ENCODE assay signal across 11 mouse cellular contexts in the genomic region with DNA sequence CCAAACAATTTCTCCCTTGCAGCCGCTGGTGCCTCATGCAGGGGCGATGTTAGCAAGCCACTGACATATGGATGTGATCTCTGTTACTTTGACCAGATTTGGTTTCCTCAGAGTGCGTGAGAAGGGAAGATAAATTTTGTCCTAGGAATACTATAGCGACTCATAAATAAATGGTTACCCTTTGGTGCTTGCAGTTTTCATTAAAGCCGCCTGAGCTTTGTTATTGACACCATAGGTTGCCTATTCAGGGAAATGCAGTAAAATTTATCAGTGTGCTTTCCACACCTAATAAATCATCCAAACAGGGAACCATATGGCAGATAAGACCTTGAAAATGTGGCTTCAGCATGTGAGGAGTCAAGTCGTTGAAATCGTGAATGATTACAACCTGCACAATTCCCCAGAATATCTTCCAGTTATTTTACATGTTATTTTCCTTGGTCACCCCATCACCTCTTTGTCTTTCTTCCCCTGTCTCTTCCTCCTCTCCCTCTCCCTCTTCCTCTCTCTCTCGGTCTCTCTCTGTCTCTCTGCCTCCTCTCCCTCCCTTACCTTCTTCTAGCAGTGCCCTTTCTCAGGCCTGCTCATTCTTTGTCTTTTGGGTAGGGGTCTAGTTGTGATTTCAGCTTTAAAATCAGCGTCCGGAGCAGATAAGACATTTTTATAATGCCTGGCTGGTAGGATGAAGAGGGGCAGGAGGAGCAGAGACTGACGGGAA.
A peak's percentile ranks its signal among the peaks of the same experiment; 100 is the strongest.
DNase-seq lines count a peak whose midpoint lies in the region; ATAC-seq lines count a peak whose summit lies in the region.
"Had no signal": no experiment of that assay in that cellular context is flagged by ENCODE, and none has a peak within 500 bp of the region (broad histone marks: within the 10 kb centered on the region; RNA-seq: fewer than 3 reads in every experiment).

No protein-coding gene starts in this region.

- no peak for DNase-seq in liver, embryonic 11.5 days (ENCODE audit: low spot score)
- DNase-seq in liver: no peak
- DNase-seq in embryo, embryonic 11 days: peak; percentile 67
- DNase-seq in forelimb bud, embryonic 11.5 days (ENCODE audit: low read depth, low spot score): peak; percentile 83
- DNase-seq in urinary bladder, adult 2 months (ENCODE audit: low spot score): no peak
- no peak for DNase-seq in c-Kit-positive CD71-positive TER-119-positive erythroid progenitor cells, embryonic 14.5 days (ENCODE audit: low spot score)
- DNase-seq: cerebellum, postnatal 10 days; kidney, postnatal 25 days had no signal

- 43% methylated on average over 11 of the region's 11 CpGs for WGBS in liver, embryonic 11.5 days
- WGBS in limb, embryonic 13.5 days: 7% methylated on average over 11 of the region's 11 CpGs

- H3K4me2 ChIP-seq in liver, embryonic 11.5 days: peak overlapping the region; percentile 31; the same call in 1 of the 2 replicates
- peak overlapping the region; percentile 51 for H3K4me2 ChIP-seq in limb, embryonic 13.5 days (replicated peaks)

- ATAC-seq in liver, embryonic 11.5 days (replicated peaks; ENCODE audit: low FRiP score): no peak
- peak; percentile 51; the same call in 1 of the 2 replicates for ATAC-seq in limb, embryonic 13.5 days (ENCODE audit: low FRiP score, low read depth)

- peaks cover 4% of the 10 kb centered on the region; the same call in 1 of the 2 replicates for H3K4me1 ChIP-seq in liver, embryonic 11.5 days (replicated peaks; ENCODE audit: control insufficient read depth, insufficient read depth, low read length)
- H3K4me1 ChIP-seq in limb, embryonic 13.5 days: peaks cover 40% of the 10 kb centered on the region

- no peak overlapping the region for H3K4me3 ChIP-seq in liver, embryonic 11.5 days (ENCODE audit: low read depth, low read length)
- no peak overlapping the region for H3K4me3 ChIP-seq in limb, embryonic 13.5 days
- H3K4me3 ChIP-seq: heart, embryonic 10.5 days; stomach, embryonic 15.5 days had no signal

- H3K27me3 ChIP-seq in liver, embryonic 11.5 days (replicated peaks; ENCODE audit: control insufficient read depth, insufficient read depth, low read length): peaks cover 11% of the 10 kb centered on the region; the same call in 1 of the 2 replicates
- peaks cover 42% of the 10 kb centered on the region for H3K27me3 ChIP-seq in limb, embryonic 13.5 days
- H3K27me3 ChIP-seq: stomach, embryonic 15.5 days had no signal

- H3K9ac ChIP-seq in liver, embryonic 11.5 days (ENCODE audit: low read depth, low read length): no peak overlapping the region
- H3K9ac ChIP-seq in limb, embryonic 13.5 days: no peak overlapping the region
- H3K9ac ChIP-seq: stomach, embryonic 15.5 days had no signal

- no peaks in the 10 kb centered on the region for H3K36me3 ChIP-seq in liver, embryonic 11.5 days (ENCODE audit: control insufficient read depth, insufficient read depth, low read length)
- H3K36me3 ChIP-seq in limb, embryonic 13.5 days: no peaks in the 10 kb centered on the region
- H3K36me3 ChIP-seq: heart, embryonic 10.5 days; stomach, embryonic 15.5 days had no signal

- no peaks in the 10 kb centered on the region for H3K9me3 ChIP-seq in liver, embryonic 11.5 days (ENCODE audit: control insufficient read depth, low read length)
- no peaks in the 10 kb centered on the region for H3K9me3 ChIP-seq in limb, embryonic 13.5 days
- H3K9me3 ChIP-seq: heart, embryonic 10.5 days; stomach, embryonic 15.5 days had no signal

- no peak overlapping the region for H3K27ac ChIP-seq in liver, embryonic 11.5 days (ENCODE audit: low read depth, low read length)
- H3K27ac ChIP-seq in limb, embryonic 13.5 days: no peak overlapping the region
- H3K27ac ChIP-seq: heart, embryonic 10.5 days; stomach, embryonic 15.5 days had no signal

Comparison
In these comparisons a context has a peak if more than half of its experiments do, and no peak if none do; other contexts are left out.
1. DNase-seq: peak in embryo, embryonic 11 days (single experiment) and forelimb bud, embryonic 11.5 days (single experiment); none in liver, embryonic 11.5 days (single experiment), liver (single experiment), urinary bladder, adult 2 months (single experiment) and c-Kit-positive CD71-positive TER-119-positive erythroid progenitor cells, embryonic 14.5 days (single experiment).